Mouse (Mus musculus): ENCODE measurements around the gene Serpinf2. TPM values are rescaled to one million over a fixed set of nuclear protein-coding genes. Genes with fewer than 3 reads are reported as not detected.

Gene Serpinf2
- polyA plus RNA-seq, 1 experiment = 0.06 TPM

DNA sequence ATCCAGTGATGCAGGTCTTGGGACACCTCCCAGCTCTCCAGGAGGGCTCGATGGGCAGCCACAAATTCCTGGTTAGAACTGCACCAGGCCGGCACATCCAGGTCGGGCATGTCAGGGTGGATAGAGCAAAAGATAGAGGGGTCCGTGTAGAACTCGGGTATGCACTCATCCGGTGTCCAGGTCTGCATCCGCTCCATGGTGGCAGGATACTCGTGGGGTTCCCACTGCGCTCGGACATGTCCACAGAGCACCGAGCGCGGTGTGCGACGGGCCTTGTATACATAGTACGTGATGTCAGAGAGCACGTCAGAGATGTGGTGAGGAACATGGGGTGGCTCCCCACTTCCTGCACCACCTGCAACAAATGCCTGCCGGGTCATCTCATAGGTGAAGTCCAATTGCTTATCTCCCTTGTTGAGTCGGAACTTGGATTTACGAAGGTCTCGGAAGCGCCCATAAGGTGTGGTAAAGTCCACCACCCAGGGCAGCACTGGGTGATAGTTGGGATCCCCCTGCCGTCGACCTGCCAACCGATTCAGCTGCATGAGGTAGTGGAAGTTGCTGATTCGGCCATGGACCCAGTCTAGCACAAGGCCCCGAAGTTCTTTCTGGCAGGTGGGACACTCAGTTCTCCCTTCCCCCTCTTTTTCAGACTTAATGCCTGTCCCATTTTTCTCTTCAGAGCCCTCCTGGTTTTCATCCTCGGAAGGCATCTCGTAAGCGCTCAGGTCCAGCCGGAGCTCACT is 13.6 kb upstream of the Serpinf2 start:
- TF ChIP-seq CEBPB (IDR thresholded peaks at IDR 0.05; ENCODE audit: insufficient read depth, poor library complexity, severe bottlenecking) (no peak), TCF3 (IDR thresholded peaks at IDR 0.05; ENCODE audit: insufficient read length, low read depth) (no peak), TCF12 (IDR thresholded peaks at IDR 0.05; ENCODE audit: insufficient read depth, poor library complexity, severe bottlenecking) (no peak), REST (IDR thresholded peaks at IDR 0.05; ENCODE audit: insufficient read depth, insufficient read length) (no peak), USF1 (IDR thresholded peaks at IDR 0.05; ENCODE audit: low read depth) (no peak), POLR2AphosphoS2 (IDR thresholded peaks at IDR 0.05; ENCODE audit: insufficient read length, low read depth) (no peak), E2F4 (IDR thresholded peaks at IDR 0.05; ENCODE audit: insufficient read depth) (no peak), SRF (IDR thresholded peaks at IDR 0.05; ENCODE audit: control insufficient read depth, insufficient read length, low read depth) (no peak), POLR2A (IDR thresholded peaks at IDR 0.05; ENCODE audit: insufficient read length, low read depth) (no peak), MYOG (IDR thresholded peaks at IDR 0.05; ENCODE audit: control insufficient read depth in 1 of 3, insufficient read depth in 1 of 3, insufficient read length in 2 of 3, low read depth in 2 of 3) (no peak), MAX (IDR thresholded peaks at IDR 0.05; ENCODE audit: low read depth) (no peak), MYOD1 (IDR thresholded peaks at IDR 0.05; ENCODE audit: control insufficient read depth in 1 of 3, insufficient read length in 2 of 3, low read depth in 2 of 3) (no peak)
- Histone ChIP-seq H3K36me3 (ENCODE audit: control insufficient read depth, insufficient read depth) (peaks cover 5% of the 10 kb centered on the region), H3K27me3 (ENCODE audit: control insufficient read depth, insufficient read depth, insufficient read length) (no peaks in the 10 kb centered on the region), H3K4me2 (ENCODE audit: low read depth) (peak overlapping the region; percentile 87), H3K4me3 (peak overlapping the region; percentile 41), H3ac (ENCODE audit: control insufficient read depth, insufficient read length) (no peak overlapping the region), H3K79me2 (ENCODE audit: control insufficient read depth, insufficient read depth) (peaks cover 15% of the 10 kb centered on the region)

DNA sequence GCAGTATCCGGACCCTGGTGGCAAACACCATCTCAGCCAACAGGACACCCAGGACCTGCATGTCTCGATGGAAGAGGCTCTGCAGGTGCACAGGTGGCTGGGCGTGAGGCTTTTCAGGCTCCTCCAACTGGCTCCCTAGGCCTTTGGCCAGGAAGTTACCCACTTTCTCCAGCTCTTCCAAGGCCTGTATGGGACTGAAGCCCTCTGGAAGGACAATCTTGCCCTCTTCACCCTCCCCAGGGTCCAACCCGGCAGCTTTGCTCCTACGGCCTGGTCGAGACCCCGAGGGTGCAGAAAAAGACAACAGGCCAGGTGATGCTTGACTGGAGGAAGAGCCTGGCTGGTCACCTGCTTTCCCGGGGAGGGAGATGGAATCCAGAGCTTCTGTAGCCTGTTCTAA is 12.7 kb upstream of the Serpinf2 start:
- H3K79me2 ChIP-seq (ENCODE audit: control insufficient read depth, insufficient read depth) = peaks cover 15% of the 10 kb centered on the region
- TF ChIP-seq REST (IDR thresholded peaks at IDR 0.05; ENCODE audit: insufficient read depth, insufficient read length) = no peak
- no peak for TF ChIP-seq POLR2AphosphoS2 (IDR thresholded peaks at IDR 0.05; ENCODE audit: insufficient read length, low read depth)
- no peak for TF ChIP-seq SRF (IDR thresholded peaks at IDR 0.05; ENCODE audit: control insufficient read depth, insufficient read length, low read depth)
- no peak for TF ChIP-seq TCF12 (IDR thresholded peaks at IDR 0.05; ENCODE audit: insufficient read depth, poor library complexity, severe bottlenecking)
- no peak for TF ChIP-seq E2F4 (IDR thresholded peaks at IDR 0.05; ENCODE audit: insufficient read depth)
- TF ChIP-seq MYOG (IDR thresholded peaks at IDR 0.05; ENCODE audit: control insufficient read depth in 1 of 3, insufficient read depth in 1 of 3, insufficient read length in 2 of 3, low read depth in 2 of 3) = no peak
- no peak for TF ChIP-seq USF1 (IDR thresholded peaks at IDR 0.05; ENCODE audit: low read depth)
- TF ChIP-seq CEBPB (IDR thresholded peaks at IDR 0.05; ENCODE audit: insufficient read depth, poor library complexity, severe bottlenecking) = no peak
- TF ChIP-seq MYOD1 (IDR thresholded peaks at IDR 0.05; ENCODE audit: control insufficient read depth in 1 of 3, insufficient read length in 2 of 3, low read depth in 2 of 3) = no peak
- no peak for TF ChIP-seq MAX (IDR thresholded peaks at IDR 0.05; ENCODE audit: low read depth)
- no peak for TF ChIP-seq TCF3 (IDR thresholded peaks at IDR 0.05; ENCODE audit: insufficient read length, low read depth)
- no peak for TF ChIP-seq POLR2A (IDR thresholded peaks at IDR 0.05; ENCODE audit: insufficient read length, low read depth)

DNA sequence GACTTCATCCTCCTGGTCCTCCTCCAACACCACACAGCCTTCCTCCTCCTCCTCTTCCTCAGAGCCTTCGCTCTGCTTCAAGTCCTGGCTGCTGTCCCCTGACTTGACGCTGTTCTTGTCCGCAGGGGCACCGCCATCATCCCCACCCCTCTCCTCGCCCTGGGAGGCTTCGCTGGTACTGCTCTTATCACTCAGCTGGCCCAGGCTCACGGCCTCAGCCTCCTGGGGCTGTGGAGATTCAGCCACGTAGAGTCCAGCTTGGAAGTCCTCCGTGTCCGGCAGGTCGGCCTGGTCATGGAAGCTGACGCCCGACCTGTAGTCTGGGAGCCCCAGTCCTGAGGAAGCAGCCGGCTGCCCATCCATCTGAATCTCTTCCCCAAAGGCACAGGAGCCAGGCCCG is 11.5 kb upstream of the Serpinf2 start:
- TF ChIP-seq USF1 (IDR thresholded peaks at IDR 0.05; ENCODE audit: low read depth) = no peak
- TF ChIP-seq POLR2AphosphoS2 (IDR thresholded peaks at IDR 0.05; ENCODE audit: insufficient read length, low read depth) = no peak
- no peak for TF ChIP-seq TCF3 (IDR thresholded peaks at IDR 0.05; ENCODE audit: insufficient read length, low read depth)
- no peak for TF ChIP-seq MYOG (IDR thresholded peaks at IDR 0.05; ENCODE audit: control insufficient read depth in 1 of 3, insufficient read depth in 1 of 3, insufficient read length in 2 of 3, low read depth in 2 of 3)
- no peak for TF ChIP-seq SRF (IDR thresholded peaks at IDR 0.05; ENCODE audit: control insufficient read depth, insufficient read length, low read depth)
- TF ChIP-seq TCF12 (IDR thresholded peaks at IDR 0.05; ENCODE audit: insufficient read depth, poor library complexity, severe bottlenecking) = no peak
- TF ChIP-seq MAX (IDR thresholded peaks at IDR 0.05; ENCODE audit: low read depth) = no peak
- no peak for TF ChIP-seq POLR2A (IDR thresholded peaks at IDR 0.05; ENCODE audit: insufficient read length, low read depth)
- no peak overlapping the region for H3K4me2 ChIP-seq (ENCODE audit: low read depth)
- peaks cover 15% of the 10 kb centered on the region for H3K79me2 ChIP-seq (ENCODE audit: control insufficient read depth, insufficient read depth)
- H3K36me3 ChIP-seq (ENCODE audit: control insufficient read depth, insufficient read depth) = peaks cover 5% of the 10 kb centered on the region
- no peaks in the 10 kb centered on the region for H3K27me3 ChIP-seq (ENCODE audit: control insufficient read depth, insufficient read depth, insufficient read length)
- no peak overlapping the region for H3K4me3 ChIP-seq
- H3ac ChIP-seq (ENCODE audit: control insufficient read depth, insufficient read length) = no peak overlapping the region

More for the DNA sequence above, 12.7 kb upstream of the Serpinf2 start:
- Histone ChIP-seq H3K36me3 (ENCODE audit: control insufficient read depth, insufficient read depth) (peaks cover 5% of the 10 kb centered on the region), H3K4me3 (no peak overlapping the region), H3K4me2 (ENCODE audit: low read depth) (no peak overlapping the region), H3K27me3 (ENCODE audit: control insufficient read depth, insufficient read depth, insufficient read length) (no peaks in the 10 kb centered on the region), H3ac (ENCODE audit: control insufficient read depth, insufficient read length) (no peak overlapping the region)

DNA sequence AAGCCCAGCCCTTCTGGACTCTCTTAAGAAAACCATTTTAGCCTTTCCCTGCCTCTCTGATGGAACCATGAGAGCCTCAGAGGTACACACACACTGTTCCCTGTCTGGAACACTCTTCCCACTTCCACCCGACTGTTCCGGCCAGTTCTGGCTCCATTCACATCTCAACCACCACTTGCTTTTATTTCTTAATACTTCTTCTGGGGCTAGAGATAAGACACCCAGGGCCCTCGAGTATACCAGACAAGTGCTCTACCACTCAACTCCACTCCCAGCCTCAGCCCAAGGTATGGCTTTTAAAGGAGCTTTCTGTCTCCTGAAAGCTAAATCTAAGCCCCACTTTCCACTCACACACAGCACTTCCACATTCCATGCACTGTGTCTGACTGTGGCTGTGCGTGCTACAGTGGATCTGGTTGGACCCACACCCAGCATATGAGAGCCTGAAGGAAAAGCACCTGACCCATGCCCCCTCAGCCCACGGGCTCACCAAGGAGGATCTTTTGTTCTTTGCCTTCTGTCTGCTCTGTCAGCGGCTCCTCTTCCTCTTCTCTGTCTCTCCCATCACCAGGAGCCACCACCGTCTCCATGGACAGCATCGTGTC is 11.0 kb upstream of the Serpinf2 start:
- Histone ChIP-seq H3K36me3 (ENCODE audit: control insufficient read depth, insufficient read depth) (peaks cover 5% of the 10 kb centered on the region), H3K79me2 (ENCODE audit: control insufficient read depth, insufficient read depth) (peaks cover 15% of the 10 kb centered on the region), H3K4me2 (ENCODE audit: low read depth) (peak overlapping the region; percentile 6), H3K27me3 (ENCODE audit: control insufficient read depth, insufficient read depth, insufficient read length) (no peaks in the 10 kb centered on the region), H3K4me3 (no peak overlapping the region), H3ac (ENCODE audit: control insufficient read depth, insufficient read length) (no peak overlapping the region)
- TF ChIP-seq MYOG (IDR thresholded peaks at IDR 0.05; ENCODE audit: control insufficient read depth in 1 of 3, insufficient read depth in 1 of 3, insufficient read length in 2 of 3, low read depth in 2 of 3) (no peak), REST (IDR thresholded peaks at IDR 0.05; ENCODE audit: insufficient read depth, insufficient read length) (no peak), TCF3 (IDR thresholded peaks at IDR 0.05; ENCODE audit: insufficient read length, low read depth) (no peak), USF1 (IDR thresholded peaks at IDR 0.05; ENCODE audit: low read depth) (no peak), E2F4 (IDR thresholded peaks at IDR 0.05; ENCODE audit: insufficient read depth) (no peak), POLR2AphosphoS2 (IDR thresholded peaks at IDR 0.05; ENCODE audit: insufficient read length, low read depth) (no peak), MYOD1 (IDR thresholded peaks at IDR 0.05; ENCODE audit: control insufficient read depth in 1 of 3, insufficient read length in 2 of 3, low read depth in 2 of 3) (no peak), POLR2A (IDR thresholded peaks at IDR 0.05; ENCODE audit: insufficient read length, low read depth) (no peak), CEBPB (IDR thresholded peaks at IDR 0.05; ENCODE audit: insufficient read depth, poor library complexity, severe bottlenecking) (no peak), TCF12 (IDR thresholded peaks at IDR 0.05; ENCODE audit: insufficient read depth, poor library complexity, severe bottlenecking) (no peak), MAX (IDR thresholded peaks at IDR 0.05; ENCODE audit: low read depth) (no peak), SRF (IDR thresholded peaks at IDR 0.05; ENCODE audit: control insufficient read depth, insufficient read length, low read depth) (no peak)
